Mouse (Mus musculus) CD4-positive helper T cell, adult 2 months (primary cell): ENCODE measurements at regions not wholly inside any gene's neighbourhood (a gene's known extent, or its start where the extent isn't known, plus 50 kb on each side); places are given as distances from the start of the nearest gene placed in this dataset.

Experiments used
- DNase-seq: peaks from one replicate; pipeline ENCODE4 v3.0.0-alpha.2; 2012; ENCODE audit warnings: low read depth, missing footprints, low spot score

GRCm38 (mm10) chr12:54454606-54455005 lies 201.8 kb downstream of the Sptssa start:
- no peak for DNase-seq

GRCm38 (mm10) chr12:54453343-54453742 lies 203.0 kb downstream of the Sptssa start:
- DNase-seq, result no peak

GRCm38 (mm10) chr12:54450369-54450768 lies 206.0 kb downstream of the Sptssa start:
- no peak for DNase-seq

GRCm38 (mm10) chr12:54448221-54448620 lies 208.2 kb downstream of the Sptssa start:
- no peak for DNase-seq

GRCm38 (mm10) chr12:54447354-54447753 lies 209.0 kb downstream of the Sptssa start:
- no peak for DNase-seq

- peak; percentile 6 for DNase-seq
Measured at GRCm38 (mm10) chr12:54446356-54446755, 210.0 kb downstream of the Sptssa start.

GRCm38 (mm10) chr12:54444416-54444815 lies 212.0 kb downstream of the Sptssa start:
- DNase-seq, result no peak

- no peak for DNase-seq
Measured at GRCm38 (mm10) chr12:54443285-54443684, 213.1 kb downstream of the Sptssa start.

- DNase-seq, result no peak
Measured at GRCm38 (mm10) chr12:54442408-54442807, 214.0 kb downstream of the Sptssa start.

GRCm38 (mm10) chr12:54440851-54441593 lies 215.4 kb downstream of the Sptssa start:
- no peak for DNase-seq

- DNase-seq, result no peak
Measured at GRCm38 (mm10) chr12:54438793-54439192, 217.6 kb downstream of the Sptssa start.

GRCm38 (mm10) chr12:54425236-54425635 lies 221.6 kb upstream of the Egln3 start:
- no peak for DNase-seq

- DNase-seq, result no peak
Measured at GRCm38 (mm10) chr12:54414829-54415228, 211.2 kb upstream of the Egln3 start.

- DNase-seq, result no peak
Measured at GRCm38 (mm10) chr12:54414201-54414600, 210.5 kb upstream of the Egln3 start.

- DNase-seq, result no peak
Measured at GRCm38 (mm10) chr12:54410038-54410605, 206.5 kb upstream of the Egln3 start.

GRCm38 (mm10) chr12:54408906-54409305 lies 205.2 kb upstream of the Egln3 start:
- no peak for DNase-seq

GRCm38 (mm10) chr12:54407301-54407896 lies 203.7 kb upstream of the Egln3 start:
- no peak for DNase-seq

- peak; percentile 11 for DNase-seq
Measured at GRCm38 (mm10) chr12:54405066-54405465, 201.4 kb upstream of the Egln3 start.

- DNase-seq, result no peak
Measured at GRCm38 (mm10) chr12:54402591-54402990, 198.9 kb upstream of the Egln3 start.

- no peak for DNase-seq
Measured at GRCm38 (mm10) chr12:54401665-54402064, 198.0 kb upstream of the Egln3 start.

- DNase-seq, result no peak
Measured at GRCm38 (mm10) chr12:54400084-54400483, 196.4 kb upstream of the Egln3 start.

- DNase-seq, result peak; percentile 47
Measured at GRCm38 (mm10) chr12:54398080-54398479, 194.4 kb upstream of the Egln3 start.

GRCm38 (mm10) chr12:54396952-54397351 lies 193.3 kb upstream of the Egln3 start:
- DNase-seq, result no peak
